Mouse (Mus musculus) CH12.LX (cell line): ENCODE results near the gene Kcng4.

ENCODE experiments used
- BHLHE40 ChIP-seq: IDR thresholded peaks from 2 replicates; pipeline ENCODE4 v1.6.1; 2011; ENCODE audit warnings: mild to moderate bottlenecking, low read depth, low read length, improper control_type of control experiment
- CTCF ChIP-seq, 2 experiments: IDR thresholded peaks in 1 of 2; conservative IDR thresholded peaks in 1 of 2; 2 replicates each; pipeline ENCODE4 v1.5.1; 2011 to 2012; ENCODE audit warnings: low read depth in 2 of 2, low read length in 2 of 2, improper control_type of control experiment in 1 of 2, inconsistent platforms in 1 of 2, mild to moderate bottlenecking in 1 of 2, moderate library complexity in 1 of 2
- ETS1 ChIP-seq: conservative IDR thresholded peaks from 2 replicates; pipeline ENCODE4 v1.6.1; 2012; ENCODE audit warnings: low read depth, mild to moderate bottlenecking, inconsistent platforms, low read length, improper control_type of control experiment, moderate library complexity
- MAX ChIP-seq: IDR thresholded peaks from 2 replicates; pipeline ENCODE4 v1.6.1; 2011; ENCODE audit warnings: low read length, improper control_type of control experiment
- MXI1 ChIP-seq: IDR thresholded peaks from 2 replicates; pipeline ENCODE4 v1.6.1; 2011; ENCODE audit warnings: mild to moderate bottlenecking, low read depth, low read length, improper control_type of control experiment
- NRF1 ChIP-seq: IDR thresholded peaks from 2 replicates; pipeline ENCODE4 v1.6.1; 2014; ENCODE audit warnings: low read depth, mild to moderate bottlenecking, inconsistent platforms, low read length, improper control_type of control experiment, moderate library complexity
- POLR2A ChIP-seq: IDR thresholded peaks from 2 replicates; pipeline ENCODE4 v1.6.1; 2011; ENCODE audit warnings: low read depth, mild to moderate bottlenecking, improper control_type of control experiment, low read length
- POLR2AphosphoS2 ChIP-seq: IDR thresholded peaks from 2 replicates; pipeline ENCODE4 v1.6.1; 2011; ENCODE audit warnings: low read depth, low read length, improper control_type of control experiment
- RAD21 ChIP-seq: IDR thresholded peaks from 2 replicates; pipeline ENCODE4 v1.6.1; 2011; ENCODE audit warnings: low read depth, mild to moderate bottlenecking, low read length, improper control_type of control experiment, moderate library complexity
- ZMIZ1 ChIP-seq: IDR thresholded peaks from 2 replicates; pipeline ENCODE4 v1.6.1; 2012; ENCODE audit warnings: low read depth, mild to moderate bottlenecking, inconsistent platforms, low read length, improper control_type of control experiment
- ZNF384 ChIP-seq: IDR thresholded peaks from 2 replicates; pipeline ENCODE4 v1.6.1; 2012; ENCODE audit warnings: low read depth, low read length, improper control_type of control experiment, inconsistent platforms

DNA sequence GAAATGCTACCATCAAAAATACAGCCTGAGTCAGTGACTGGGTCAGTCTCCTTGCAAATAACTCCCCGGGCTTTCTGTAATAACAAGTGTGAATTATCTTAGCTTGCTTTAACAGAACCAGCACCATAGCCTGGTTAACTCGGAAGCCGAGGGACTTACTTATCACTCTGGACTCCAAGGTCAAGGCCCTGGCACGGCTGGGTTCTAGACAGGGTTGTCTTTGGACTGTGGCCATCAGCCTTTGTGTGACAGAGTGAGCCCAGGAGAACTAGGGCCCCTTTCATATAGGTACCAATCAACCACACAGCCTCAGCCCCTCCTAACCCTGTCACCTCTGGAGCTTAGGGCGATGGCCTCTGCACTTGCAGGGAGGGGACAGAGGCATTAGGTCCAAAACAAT, 5.6 kb upstream of the Kcng4 start:
- no peak for TF ChIP-seq ETS1
- TF ChIP-seq BHLHE40, result no peak
- TF ChIP-seq CTCF (conservative IDR thresholded peaks at IDR 0.05 in 1 of 2, IDR thresholded peaks at IDR 0.05 in 1 of 2; ENCODE audit: low read depth in 2 of 2, low read length in 2 of 2), result no peak
- no peak for TF ChIP-seq POLR2A
- TF ChIP-seq MXI1, result no peak
- no peak for TF ChIP-seq RAD21
- TF ChIP-seq MAX, result no peak
- no peak for TF ChIP-seq POLR2AphosphoS2
- TF ChIP-seq NRF1, result no peak
- TF ChIP-seq ZMIZ1, result no peak
- no peak for TF ChIP-seq ZNF384
